Mouse (Mus musculus) lung, postnatal 14 days (tissue): ENCODE data around the gene Pbld1.

Experiments
- DNase-seq: peaks from one replicate; pipeline ENCODE4 v3.0.0; 2021

Pbld1 gene

DNA sequence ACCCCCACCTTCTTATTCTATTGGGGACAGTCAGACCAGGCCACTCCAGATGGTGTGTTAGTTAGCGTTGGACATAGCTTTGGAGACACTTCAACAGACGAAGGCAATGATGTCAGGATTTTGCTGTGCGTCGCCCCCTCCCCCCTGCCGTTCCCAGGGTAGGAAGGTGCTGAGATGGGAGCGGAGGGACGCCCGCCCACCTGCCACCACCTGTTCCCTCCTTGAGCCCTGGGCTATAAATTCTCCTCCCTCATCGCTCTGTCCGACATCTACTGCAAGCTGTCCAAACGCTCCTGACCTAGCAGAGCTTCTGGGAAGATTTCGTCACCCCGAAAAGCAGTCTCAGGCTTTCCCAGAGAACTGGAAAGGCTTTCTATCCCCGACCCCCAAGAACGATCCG lies 39.6 kb downstream of the Pbld1 start, which contains the start of gene Atoh7:
Gene Atoh7, plus strand, starts transcription at position 131 of the 400 bp plus-strand sequence.
- DNase-seq: no peak

DNA sequence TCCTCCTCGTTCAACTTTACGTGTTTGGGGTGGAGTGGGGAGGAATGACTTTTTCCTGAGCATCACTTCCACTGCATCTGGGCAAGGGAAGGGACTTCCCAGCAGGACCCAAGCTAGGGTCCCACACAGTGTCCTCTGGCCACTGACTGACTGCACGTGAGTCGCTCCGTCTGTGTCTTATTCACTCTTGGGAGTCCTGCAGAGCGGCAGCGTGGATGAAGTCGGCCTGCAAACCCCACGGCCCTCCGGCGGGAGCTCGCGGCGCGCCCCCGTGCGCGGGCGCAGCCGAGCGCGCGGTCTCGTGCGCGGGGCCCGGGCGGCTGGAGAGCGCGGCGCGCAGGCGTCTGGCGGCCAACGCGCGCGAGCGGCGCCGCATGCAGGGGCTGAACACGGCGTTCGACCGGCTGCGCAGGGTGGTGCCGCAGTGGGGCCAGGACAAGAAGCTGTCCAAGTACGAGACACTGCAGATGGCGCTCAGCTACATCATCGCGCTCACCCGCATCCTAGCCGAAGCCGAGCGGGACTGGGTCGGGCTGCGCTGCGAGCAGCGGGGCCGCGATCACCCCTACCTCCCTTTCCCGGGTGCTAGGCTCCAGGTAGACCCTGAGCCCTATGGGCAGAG lies 40.1 kb downstream of the Pbld1 start:
- DNase-seq: peak; percentile 22

DNA sequence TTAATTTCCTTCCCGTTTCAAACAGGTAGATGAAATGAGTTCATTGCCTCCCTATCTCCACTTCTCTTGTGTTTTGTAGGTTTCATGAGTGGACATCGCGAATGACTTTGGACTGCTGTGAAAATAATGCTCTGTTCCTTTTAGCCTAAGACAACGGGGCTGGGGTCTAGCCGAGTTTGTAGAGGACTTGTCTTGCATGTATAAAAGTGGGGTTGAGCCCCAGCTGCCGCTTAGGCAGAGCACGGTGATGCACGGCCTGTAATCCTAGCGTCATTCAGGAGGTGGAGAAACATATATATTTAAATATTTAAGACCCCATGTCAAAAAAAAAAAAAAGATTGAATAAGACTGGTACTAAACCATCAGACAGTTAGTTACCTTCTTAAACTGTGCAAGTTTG lies 40.7 kb downstream of the Pbld1 start:
- no peak for DNase-seq

DNA sequence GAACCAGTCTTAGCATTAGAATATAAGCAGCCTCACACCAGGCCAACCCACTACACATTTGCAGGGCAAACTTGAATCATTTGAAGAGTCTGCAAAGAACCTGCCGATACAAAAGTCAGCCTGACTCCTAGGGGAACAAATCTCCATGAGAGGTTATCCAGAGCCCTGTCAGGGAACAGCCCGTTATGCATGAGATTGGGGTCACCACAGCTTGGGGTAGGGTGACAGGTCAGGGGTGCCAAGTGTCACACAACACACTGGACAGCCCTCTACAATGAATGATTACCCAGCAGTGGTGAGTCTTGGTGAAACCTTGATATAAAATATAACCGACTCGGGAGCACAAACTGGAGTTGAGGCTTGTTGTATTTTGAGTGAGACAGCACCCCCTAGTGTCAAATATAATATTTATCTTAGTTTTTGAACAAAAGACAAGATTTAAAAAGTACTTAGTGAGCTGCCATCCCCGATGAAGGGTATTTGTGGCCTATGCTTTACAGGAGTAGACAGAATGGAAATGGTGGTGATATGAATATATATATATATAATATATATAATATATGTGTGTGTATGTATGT lies 53.2 kb downstream of the Pbld1 start:
- DNase-seq: no peak

DNA sequence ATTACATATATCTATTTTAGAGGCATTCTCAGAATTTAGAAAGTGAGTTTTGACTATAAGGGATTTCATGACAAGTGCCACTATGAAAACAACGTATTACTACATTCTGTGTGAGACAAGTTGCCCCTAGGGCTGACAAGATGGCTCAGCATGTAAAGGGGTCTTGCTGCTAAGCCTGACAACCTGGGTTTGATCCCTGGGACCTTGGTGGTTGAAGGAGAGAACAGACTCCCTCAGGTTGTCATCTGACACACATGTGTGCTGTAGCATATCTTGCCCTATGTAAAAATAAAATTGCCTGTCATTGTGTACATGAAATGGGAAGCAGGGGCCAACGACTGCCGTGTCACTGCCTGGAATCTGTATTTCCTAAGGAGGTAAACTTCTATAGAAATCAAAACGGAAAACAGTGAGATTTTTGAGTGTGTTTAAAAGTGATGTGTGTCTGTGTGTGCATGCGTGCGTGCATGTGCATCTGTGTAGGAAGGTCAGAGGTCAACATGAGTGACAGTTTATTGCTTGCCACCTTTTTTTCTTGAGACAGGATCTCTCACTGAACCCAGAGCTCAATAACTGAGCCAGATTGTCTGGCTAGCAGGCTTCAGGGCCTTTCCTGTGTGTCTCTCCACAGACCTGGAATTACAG lies 53.9 kb downstream of the Pbld1 start:
- no peak for DNase-seq

DNA sequence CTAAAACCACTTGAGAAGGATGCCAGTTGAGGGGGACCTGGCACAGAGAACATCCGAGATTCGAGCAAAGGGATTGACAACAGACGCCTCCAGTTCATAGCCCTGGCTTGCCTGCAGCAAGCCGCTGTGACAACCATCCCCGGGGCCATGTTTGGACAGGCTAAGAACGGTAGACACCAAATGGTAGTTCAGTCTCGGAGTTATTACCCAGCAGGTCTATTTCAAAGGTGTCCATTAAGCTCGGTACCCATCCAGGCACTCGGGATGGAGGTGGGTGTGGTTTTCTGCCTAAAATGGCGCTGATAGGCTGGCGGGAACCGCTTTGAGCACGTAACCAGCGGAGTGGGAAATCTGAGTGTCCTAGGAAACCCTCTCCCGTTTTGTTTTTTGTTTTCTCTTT lies 55.9 kb downstream of the Pbld1 start:
- no peak for DNase-seq

DNA sequence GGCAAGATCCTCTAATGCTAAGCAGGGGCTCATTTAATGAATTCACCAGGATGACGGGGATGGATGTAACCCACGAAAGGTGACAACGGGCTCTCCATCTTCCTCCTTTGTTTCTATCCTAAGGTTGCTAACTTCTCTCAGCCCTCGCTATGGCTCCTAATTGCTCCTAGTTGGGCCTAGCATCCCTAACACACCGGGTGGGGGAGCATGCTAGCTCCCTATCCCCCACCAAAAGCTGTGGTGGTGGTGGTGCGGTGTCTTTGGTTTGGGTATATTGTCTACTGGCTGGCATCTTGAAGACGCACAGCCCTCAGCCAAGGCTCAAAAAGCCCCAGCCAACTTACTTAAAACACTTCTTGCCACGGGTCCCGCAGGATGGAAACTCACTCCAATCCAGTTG lies 56.4 kb downstream of the Pbld1 start:
- DNase-seq: no peak

DNA sequence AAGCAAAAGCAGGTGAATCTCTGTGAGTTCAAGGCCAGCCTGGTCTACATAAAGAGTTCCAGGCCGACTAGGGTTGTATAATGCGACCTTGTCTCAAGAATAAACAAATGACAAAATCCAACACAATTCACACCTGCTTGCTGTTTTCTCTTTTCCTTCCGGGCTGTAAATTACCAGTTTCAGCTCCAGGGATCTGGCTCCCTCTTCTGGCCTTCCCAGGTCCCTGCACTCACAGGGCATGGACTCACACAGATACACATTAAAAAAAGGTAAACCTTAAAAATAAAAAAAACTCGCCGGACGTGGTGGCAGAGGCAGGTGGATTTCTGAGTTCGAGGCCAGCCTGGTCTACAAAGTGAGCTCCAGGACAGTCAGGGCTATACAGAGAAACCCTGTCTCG lies 57.6 kb downstream of the Pbld1 start:
- DNase-seq: no peak

DNA sequence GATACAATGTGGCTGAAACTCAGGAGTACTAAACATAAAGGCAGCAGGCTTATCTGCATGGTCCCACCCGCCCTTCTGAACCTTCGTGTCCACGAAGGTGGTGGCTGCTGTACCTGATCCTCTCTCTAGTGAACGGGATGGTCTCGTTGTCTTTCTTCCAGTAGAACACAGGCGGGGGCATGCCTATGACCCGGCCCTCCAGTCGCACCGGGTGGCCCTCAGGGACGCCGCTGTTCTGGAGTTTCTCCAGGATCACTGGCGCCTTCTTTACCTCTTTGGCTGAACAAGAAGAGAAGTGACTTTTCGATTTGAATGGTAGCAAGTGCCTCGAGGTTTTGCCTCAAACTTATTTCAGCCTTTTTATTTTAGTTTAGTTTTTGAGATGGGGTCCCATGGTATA lies 60.0 kb downstream of the Pbld1 start:
- DNase-seq: no peak

DNA sequence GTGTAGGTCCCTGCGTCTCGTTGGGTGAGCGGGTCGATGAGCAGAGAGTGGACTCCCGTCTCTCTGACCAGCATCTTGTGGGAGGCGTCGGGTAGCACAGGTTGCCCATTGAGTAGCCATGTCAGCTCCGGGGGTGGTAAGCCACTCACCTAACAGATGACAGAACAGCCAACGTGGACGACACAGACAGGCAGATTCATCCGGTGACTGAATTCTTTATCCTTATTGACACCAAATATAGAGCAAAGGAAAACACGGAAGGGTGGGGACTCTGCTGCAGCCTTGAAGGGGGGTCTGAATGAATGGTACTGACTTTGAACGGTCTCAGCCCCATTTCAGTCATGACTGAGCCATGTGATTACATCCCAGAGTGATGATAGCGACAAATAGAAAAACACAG lies 62.0 kb downstream of the Pbld1 start:
- no peak for DNase-seq

DNA sequence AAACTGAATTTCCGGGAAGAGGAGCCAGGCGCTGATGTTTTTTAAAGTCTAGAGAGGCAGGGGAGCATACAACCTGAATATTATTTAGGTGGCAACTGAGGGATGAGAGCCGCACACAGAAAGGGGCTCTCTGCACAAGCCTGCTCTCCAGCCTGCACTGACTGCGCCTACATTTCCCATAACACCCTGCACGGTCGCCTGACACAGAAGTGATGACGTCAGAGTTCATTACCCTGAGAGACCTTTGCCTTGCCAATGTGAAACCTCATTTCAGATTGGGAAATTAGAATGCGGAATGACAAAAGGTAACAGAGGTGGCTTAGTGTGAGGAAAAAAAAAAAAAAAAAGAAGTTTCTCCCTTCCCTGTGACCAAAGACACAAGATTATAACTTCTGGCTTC lies 62.6 kb downstream of the Pbld1 start:
- peak; percentile 20 for DNase-seq

DNA sequence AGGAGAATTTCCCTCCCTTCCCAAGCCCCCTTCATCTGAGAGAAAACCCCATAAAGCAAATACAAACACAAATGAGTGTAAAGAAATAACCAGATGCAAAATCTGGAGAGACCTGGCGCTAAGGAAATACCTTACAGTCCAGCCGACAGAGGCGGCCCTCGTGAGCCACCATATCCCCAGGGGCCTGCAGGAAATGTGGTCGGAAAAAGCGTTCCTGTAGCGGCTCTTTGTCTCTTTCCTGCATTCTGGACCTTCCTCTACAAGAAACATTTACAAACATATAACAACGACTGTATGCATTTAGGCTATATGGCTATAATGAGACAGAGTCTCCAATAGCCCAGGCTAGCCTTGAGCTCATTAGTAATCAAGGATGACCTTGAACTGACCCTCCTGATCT lies 63.2 kb downstream of the Pbld1 start:
- no peak for DNase-seq

DNA sequence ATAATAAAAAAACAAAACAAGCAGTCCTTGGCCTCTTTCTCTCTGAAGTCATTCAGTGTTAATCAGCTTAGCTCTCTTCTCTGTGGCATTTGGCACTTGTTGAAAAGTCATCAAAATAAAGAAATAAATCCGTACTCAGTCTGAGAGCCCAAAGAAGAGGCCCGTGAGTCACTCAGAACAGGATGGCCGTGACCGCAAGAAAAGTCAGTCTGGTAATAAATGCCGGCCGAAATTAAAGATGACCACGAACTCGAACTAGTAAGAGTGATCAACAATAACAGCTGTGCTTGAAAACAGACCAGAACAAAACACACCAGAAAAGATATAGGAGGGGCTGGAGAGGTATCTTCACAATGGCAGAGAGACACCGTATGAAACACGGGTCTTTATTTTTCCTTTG lies 64.1 kb downstream of the Pbld1 start:
- DNase-seq: no peak

DNA sequence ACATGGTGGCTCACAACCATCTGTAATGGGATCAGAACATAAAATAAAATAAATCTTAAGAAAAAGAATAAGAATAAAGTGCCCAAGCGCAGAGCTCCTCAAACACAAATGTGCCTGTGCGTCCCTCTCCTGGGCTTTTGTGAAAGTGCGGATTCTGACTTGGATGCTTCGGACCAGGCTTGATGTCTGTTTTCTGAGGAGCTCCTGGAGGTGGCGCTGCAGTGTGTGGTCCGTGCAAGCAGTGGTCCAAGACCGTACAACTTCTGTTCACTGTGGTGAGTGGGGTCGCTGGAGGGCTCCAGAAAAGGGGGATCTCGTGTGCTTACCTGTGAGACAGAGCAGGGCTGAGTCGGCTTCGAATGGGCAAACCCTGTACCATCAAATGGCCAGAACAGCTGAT lies 65.4 kb downstream of the Pbld1 start:
- DNase-seq: no peak

DNA sequence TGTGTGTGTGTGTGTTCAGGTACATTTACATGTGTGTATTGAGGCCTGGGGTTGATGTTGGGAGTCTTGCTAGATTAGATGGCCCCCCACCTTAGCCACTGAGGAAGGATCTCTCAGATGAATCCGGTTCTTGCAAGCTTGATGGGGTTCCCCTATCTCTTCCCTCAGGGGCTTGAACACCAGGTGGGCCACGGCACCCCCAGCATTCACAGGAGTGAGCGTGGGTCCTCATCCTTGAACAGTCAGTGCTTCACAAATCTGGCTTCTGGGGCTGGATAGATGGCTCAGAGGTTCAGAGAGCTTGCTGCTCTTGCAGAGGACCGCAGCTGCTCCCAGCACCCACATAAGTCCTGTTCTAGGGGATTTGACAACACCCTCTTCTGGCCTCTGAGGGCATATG lies 66.2 kb downstream of the Pbld1 start:
- DNase-seq: no peak

DNA sequence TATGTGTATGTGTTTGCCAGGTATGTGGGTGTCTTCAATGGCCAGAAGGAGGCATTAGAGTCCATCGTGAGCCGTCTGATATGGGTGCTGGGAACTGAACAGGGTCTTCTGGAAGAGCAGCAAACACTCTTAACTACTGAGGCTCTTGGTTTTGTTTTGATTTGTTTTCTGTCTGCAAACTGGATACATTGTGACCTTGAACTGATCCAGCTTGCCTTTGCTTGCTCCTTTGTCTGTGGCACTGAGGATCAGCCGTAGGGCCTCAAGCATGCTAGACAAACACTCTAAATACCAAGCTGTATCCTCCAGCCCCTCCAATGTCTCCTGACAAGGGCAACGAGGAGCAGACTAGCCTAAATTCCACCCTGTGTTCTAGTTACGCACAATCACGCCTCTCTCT lies 67.2 kb downstream of the Pbld1 start:
- DNase-seq: no peak
